Comparison of ENCODE assay signal across 9 mouse cellular contexts in the genomic region with DNA sequence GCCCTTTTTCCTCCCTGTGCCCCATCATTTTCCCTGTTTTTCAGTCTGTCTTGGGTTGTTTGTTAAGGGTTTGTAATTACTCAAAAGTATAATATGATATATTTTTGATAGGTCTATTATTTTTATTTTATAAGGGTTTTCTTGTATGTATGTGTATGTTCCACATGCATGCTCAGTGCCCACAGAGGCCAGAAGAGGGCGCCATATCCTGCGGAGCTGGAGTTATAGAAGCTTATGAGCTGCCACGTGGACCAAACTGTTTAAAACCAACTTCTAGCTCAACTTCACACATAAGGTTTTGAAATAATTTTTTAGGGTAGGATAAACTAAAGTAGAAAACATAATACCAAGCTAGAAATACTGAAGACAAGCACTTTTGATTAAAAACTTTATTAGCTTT. TPM values are rescaled to one million over a fixed set of nuclear protein-coding genes. Genes with fewer than 3 reads are reported as not detected.
DNase-seq lines count a peak whose midpoint lies in the region; ATAC-seq and TF ChIP-seq lines count a peak whose summit lies in the region.
"Had no signal": no experiment of that assay in that cellular context is flagged by ENCODE, and none has a peak within 500 bp of the region (broad histone marks: within the 10 kb centered on the region; RNA-seq: fewer than 3 reads in every experiment).

No protein-coding gene starts in this region.

- peak; percentile 66 for TF ChIP-seq CTCF in liver, embryonic 14.5 days (IDR thresholded peaks at IDR 0.05; ENCODE audit: low read depth)

- no peak overlapping the region for H3K4me3 ChIP-seq in limb, embryonic 11.5 days (ENCODE audit: low read depth, low read length)
- H3K4me3 ChIP-seq in limb, embryonic 10.5 days, result no peak overlapping the region
- H3K4me3 ChIP-seq in liver, embryonic 14.5 days (ENCODE audit: insufficient read depth in 1 of 2, low read depth in 2 of 2, low read length in 2 of 2), result no peak overlapping the region
- H3K4me3 ChIP-seq: limb, embryonic 12.5 days had no signal

- H3K4me2 ChIP-seq in limb, embryonic 11.5 days (ENCODE audit: low read depth, severe bottlenecking), result no peak overlapping the region
- no peak overlapping the region for H3K4me2 ChIP-seq in liver, embryonic 14.5 days (ENCODE audit: low read depth)
- H3K4me2 ChIP-seq: limb, embryonic 12.5 days had no signal

- H3K4me1 ChIP-seq in limb, embryonic 11.5 days (ENCODE audit: control insufficient read depth, insufficient read depth, low read length), result no peaks in the 10 kb centered on the region
- H3K4me1 ChIP-seq in limb, embryonic 10.5 days, result peaks cover 10% of the 10 kb centered on the region
- no peaks in the 10 kb centered on the region for H3K4me1 ChIP-seq in liver, embryonic 14.5 days (replicated peaks; ENCODE audit: control insufficient read depth in 2 of 2, insufficient read depth in 2 of 2, low read length in 1 of 2)

- DNase-seq in CD4-positive, CD25-positive, alpha-beta regulatory T cell, adult 2 months (ENCODE audit: low read depth, low spot score), result peak; percentile 39
- DNase-seq in limb, embryonic 11.5 days (ENCODE audit: low spot score), result peak; percentile 45
- DNase-seq in limb, embryonic 10.5 days (ENCODE audit: low spot score), result no peak
- DNase-seq in MEL-GATA-1-ER (ENCODE audit: extremely low read depth, low read depth), result peak; percentile 43
- DNase-seq in liver, embryonic 14.5 days (ENCODE audit: low read depth in 3 of 3, low spot score in 3 of 3), result peak; percentile 13 to 32 (median 31)
- DNase-seq in ovary, postnatal 14 days (ENCODE audit: low spot score), result no peak
- no peak for DNase-seq in right cerebral cortex, postnatal 14 days

- H3K9ac ChIP-seq in limb, embryonic 11.5 days (ENCODE audit: low read length), result no peak overlapping the region
- H3K9ac ChIP-seq in liver, embryonic 14.5 days (replicated peaks), result no peak overlapping the region
- H3K9ac ChIP-seq: limb, embryonic 12.5 days had no signal

- ATAC-seq in CD4-positive, CD25-positive, alpha-beta regulatory T cell, adult 4 months, result no peak
- no peak for ATAC-seq in limb, embryonic 11.5 days (ENCODE audit: insufficient number of reproducible peaks, low FRiP score, low TSS enrichment, low read depth)
- ATAC-seq in liver, embryonic 14.5 days (ENCODE audit: insufficient read depth), result no peak

- no peak for TF ChIP-seq EP300 in liver, embryonic 14.5 days (IDR thresholded peaks at IDR 0.05; ENCODE audit: low read depth)

- H3K27ac ChIP-seq in limb, embryonic 11.5 days (replicated peaks; ENCODE audit: low read depth, low read length), result no peak overlapping the region
- no peak overlapping the region for H3K27ac ChIP-seq in limb, embryonic 10.5 days
- no peak overlapping the region for H3K27ac ChIP-seq in liver, embryonic 14.5 days
- H3K27ac ChIP-seq: limb, embryonic 12.5 days had no signal

- H3K9me3 ChIP-seq in limb, embryonic 11.5 days (ENCODE audit: control insufficient read depth, low read length), result no peaks in the 10 kb centered on the region
- H3K9me3 ChIP-seq in limb, embryonic 10.5 days (replicated peaks), result no peaks in the 10 kb centered on the region
- no peaks in the 10 kb centered on the region for H3K9me3 ChIP-seq in liver, embryonic 14.5 days (ENCODE audit: control insufficient read depth, low read length)
- H3K9me3 ChIP-seq: limb, embryonic 12.5 days had no signal

- WGBS in limb, embryonic 11.5 days, result 49% methylated on average over 3 of the region's 3 CpGs
- 47% methylated on average over 3 of the region's 3 CpGs for WGBS in limb, embryonic 10.5 days
- WGBS in liver, embryonic 14.5 days (ENCODE audit: insufficient replicate concordance), result 44% methylated on average over 3 of the region's 3 CpGs

- no peaks in the 10 kb centered on the region for H3K27me3 ChIP-seq in limb, embryonic 11.5 days (ENCODE audit: control insufficient read depth, insufficient read depth, low read length)
- H3K27me3 ChIP-seq in limb, embryonic 10.5 days (ENCODE audit: low read depth, poor library complexity, severe bottlenecking), result no peaks in the 10 kb centered on the region
- H3K27me3 ChIP-seq in liver, embryonic 14.5 days (ENCODE audit: control insufficient read depth, insufficient read depth, low read length), result no peaks in the 10 kb centered on the region
- H3K27me3 ChIP-seq: limb, embryonic 12.5 days had no signal

- no peaks in the 10 kb centered on the region for H3K36me3 ChIP-seq in limb, embryonic 11.5 days (ENCODE audit: control insufficient read depth, insufficient read depth, low read length)
- H3K36me3 ChIP-seq in limb, embryonic 10.5 days, result no peaks in the 10 kb centered on the region
- H3K36me3 ChIP-seq in liver, embryonic 14.5 days (replicated peaks; ENCODE audit: control insufficient read depth, insufficient read depth, low read depth), result no peaks in the 10 kb centered on the region

RNA-seq across cellular contexts. Expression of gene Tekt2, which starts 6.9 kb away (rescaled TPM):
- not detected for polyA plus RNA-seq in CD4-positive, CD25-positive, alpha-beta regulatory T cell, adult 4 months (2017; shearing (Covaris generic))
- 2.6 and 3.1 TPM in 2 replicates for polyA plus RNA-seq in limb, embryonic 11.5 days (2014; fragmentation: Nextera tagmentation; extraction: Ambion mirVana)
- polyA plus RNA-seq in limb, embryonic 10.5 days (2016; fragmentation: Nextera tagmentation; extraction: Ambion mirVana), result 0.35 and 0.98 TPM in 2 replicates
- 0.45 and 0.85 TPM in 2 replicates for polyA plus RNA-seq in liver, embryonic 14.5 days (2012; rRNA removed)
- 0.39 and 0.44 TPM in 2 replicates for polyA plus RNA-seq in liver, embryonic 14.5 days (2014; fragmentation: Nextera tagmentation; extraction: Ambion mirVana)

RNA-seq across cellular contexts. Expression of gene Adprhl2, which starts 10.9 kb away (rescaled TPM):
- 10 to 100 TPM; 20.3 to 33.8 TPM for polyA plus RNA-seq in CD4-positive, CD25-positive, alpha-beta regulatory T cell, adult 4 months (2017; shearing (Covaris generic))
- 59.2 and 62.0 TPM in 2 replicates for polyA plus RNA-seq in limb, embryonic 11.5 days (2014; fragmentation: Nextera tagmentation; extraction: Ambion mirVana)
- polyA plus RNA-seq in limb, embryonic 10.5 days (2016; fragmentation: Nextera tagmentation; extraction: Ambion mirVana), result 95.1 and 97.5 TPM in 2 replicates
- 15.4 TPM in 2 replicates for polyA plus RNA-seq in liver, embryonic 14.5 days (2012; rRNA removed)
- 15.4 and 18.4 TPM in 2 replicates for polyA plus RNA-seq in liver, embryonic 14.5 days (2014; fragmentation: Nextera tagmentation; extraction: Ambion mirVana)

RNA-seq across cellular contexts. Expression of gene Col8a2, which starts 45.8 kb away (rescaled TPM):
- polyA plus RNA-seq in CD4-positive, CD25-positive, alpha-beta regulatory T cell, adult 4 months (2017; shearing (Covaris generic)), result not detected
- 1.4 and 1.5 TPM in 2 replicates for polyA plus RNA-seq in limb, embryonic 11.5 days (2014; fragmentation: Nextera tagmentation; extraction: Ambion mirVana)
- 0.65 and 1.4 TPM in 2 replicates for polyA plus RNA-seq in limb, embryonic 10.5 days (2016; fragmentation: Nextera tagmentation; extraction: Ambion mirVana)
- polyA plus RNA-seq in liver, embryonic 14.5 days (2012; rRNA removed), result 0.15 and 0.28 TPM in 2 replicates
- polyA plus RNA-seq in liver, embryonic 14.5 days (2014; fragmentation: Nextera tagmentation; extraction: Ambion mirVana), result 0.25 and 0.52 TPM in 2 replicates

Comparison
In these comparisons a context has a peak if more than half of its experiments do, and no peak if none do; other contexts are left out.
1. DNase-seq: peak in CD4-positive, CD25-positive, alpha-beta regulatory T cell, adult 2 months (single experiment), limb, embryonic 11.5 days (single experiment), MEL-GATA-1-ER (single experiment) and liver, embryonic 14.5 days (3 of 3); none in limb, embryonic 10.5 days (single experiment), ovary, postnatal 14 days (single experiment) and right cerebral cortex, postnatal 14 days (single experiment).